Mouse (Mus musculus): ENCODE measurements at regions not wholly inside any gene's neighbourhood (a gene's known extent, or its start where the extent isn't known, plus 50 kb on each side); places are given as distances from the start of the nearest gene placed in this dataset.
"Not testable (repeated sequence)": the region's sequence is repeated elsewhere in the genome, so short reads cannot be mapped to it uniquely, and the experiment has no call there.

- intact Hi-C loops (cut with DNase I) = loop anchor here (5.0 to 10.0 kb wide), 2 partner anchors 90 to 343 kb away; no protein-coding TSS in a partner anchor
- DNase-seq (ENCODE audit: low spot score in 2 of 2) = peak in 1 of 2 experiments; percentile 23
Measured at GRCm38 (mm10) chr9:113157474-113158076, 550.5 kb downstream of the Pdcd6ip start.

GRCm38 (mm10) chr9:113156707-113157106 is 551.4 kb downstream of the Pdcd6ip start:
- DNase-seq (ENCODE audit: low spot score in 2 of 2) = no peak

GRCm38 (mm10) chr9:113149084-113149483 is 559.0 kb downstream of the Pdcd6ip start:
- intact Hi-C loops (cut with DNase I) = no loop called here
- DNase-seq (ENCODE audit: low spot score in 2 of 2) = no peak

More at GRCm38 (mm10) chr9:113156707-113157106, 551.4 kb downstream of the Pdcd6ip start:
- intact Hi-C loops (cut with DNase I) = loop anchor here (5.0 to 10.0 kb wide), 2 partner anchors 91 to 342 kb away; no protein-coding TSS in a partner anchor

- no peak for DNase-seq (ENCODE audit: low spot score in 2 of 2)
Measured at GRCm38 (mm10) chr9:113146571-113146970, 561.5 kb downstream of the Pdcd6ip start.

GRCm38 (mm10) chr9:113145036-113145435 is 563.0 kb downstream of the Pdcd6ip start:
- intact Hi-C loops (cut with DNase I) = no loop called here
- DNase-seq (ENCODE audit: low spot score in 2 of 2) = no peak

More at GRCm38 (mm10) chr9:113146571-113146970, 561.5 kb downstream of the Pdcd6ip start:
- intact Hi-C loops (cut with DNase I) = no loop called here

GRCm38 (mm10) chr9:113134611-113135010 is 573.4 kb downstream of the Pdcd6ip start:
- DNase-seq (ENCODE audit: low spot score in 2 of 2) = no peak
- intact Hi-C loops (cut with DNase I) = loop anchor here (5.0 kb wide), 1 partner anchor 42 kb away; no protein-coding TSS in a partner anchor

- no peak for DNase-seq (ENCODE audit: low spot score in 2 of 2)
- intact Hi-C loops (cut with DNase I) = no loop called here
Measured at GRCm38 (mm10) chr9:113123004-113123692, 584.9 kb downstream of the Pdcd6ip start.

- no peak for DNase-seq (ENCODE audit: low spot score in 2 of 2)
Measured at GRCm38 (mm10) chr9:113122253-113122749, 585.8 kb downstream of the Pdcd6ip start.

GRCm38 (mm10) chr9:113120385-113120784 is 587.7 kb downstream of the Pdcd6ip start:
- no peak for DNase-seq (ENCODE audit: low spot score in 2 of 2)
- intact Hi-C loops (cut with DNase I) = no loop called here

More at GRCm38 (mm10) chr9:113122253-113122749, 585.8 kb downstream of the Pdcd6ip start:
- intact Hi-C loops (cut with DNase I) = no loop called here

GRCm38 (mm10) chr9:113119721-113120120 is 588.3 kb downstream of the Pdcd6ip start:
- intact Hi-C loops (cut with DNase I) = no loop called here
- no peak for DNase-seq (ENCODE audit: low spot score in 2 of 2)

GRCm38 (mm10) chr9:113115576-113115975 is 592.5 kb downstream of the Pdcd6ip start:
- intact Hi-C loops (cut with DNase I) = no loop called here
- DNase-seq (ENCODE audit: low spot score in 2 of 2) = no peak

- no peak for DNase-seq (ENCODE audit: low spot score in 2 of 2)
- intact Hi-C loops (cut with DNase I) = no loop called here
Measured at GRCm38 (mm10) chr9:113112753-113113152, 595.3 kb downstream of the Pdcd6ip start.

GRCm38 (mm10) chr9:113101733-113102132 is 606.3 kb downstream of the Pdcd6ip start:
- no peak for DNase-seq (ENCODE audit: low spot score in 2 of 2)
- intact Hi-C loops (cut with DNase I) = no loop called here

GRCm38 (mm10) chr9:113100641-113101040 is 607.4 kb downstream of the Pdcd6ip start:
- no peak for DNase-seq (ENCODE audit: low spot score in 2 of 2)
- intact Hi-C loops (cut with DNase I) = no loop called here

- DNase-seq (ENCODE audit: low spot score in 2 of 2); intact Hi-C loops (cut with DNase I): not testable (repeated sequence)
Measured at GRCm38 (mm10) chr9:113095421-113095820, 612.6 kb downstream of the Pdcd6ip start.

- no peak for DNase-seq (ENCODE audit: low spot score in 2 of 2)
- intact Hi-C loops (cut with DNase I) = loop anchor here (5.0 kb wide), 1 partner anchor 38 kb away; no protein-coding TSS in a partner anchor
Measured at GRCm38 (mm10) chr9:113093863-113094390, 614.1 kb downstream of the Pdcd6ip start.

GRCm38 (mm10) chr9:113091881-113092280 is 616.2 kb downstream of the Pdcd6ip start:
- intact Hi-C loops (cut with DNase I) = loop anchor here (5.0 kb wide), 1 partner anchor 40 kb away; no protein-coding TSS in a partner anchor
- DNase-seq (ENCODE audit: low spot score in 2 of 2) = no peak

GRCm38 (mm10) chr9:113087786-113088185 is 620.3 kb downstream of the Pdcd6ip start:
- intact Hi-C loops (cut with DNase I) = no loop called here
- DNase-seq (ENCODE audit: low spot score in 2 of 2) = peak; percentile 17 to 40

GRCm38 (mm10) chr9:113085281-113085810 is 622.7 kb downstream of the Pdcd6ip start:
- DNase-seq (ENCODE audit: low spot score in 2 of 2) = no peak
- intact Hi-C loops (cut with DNase I) = no loop called here

GRCm38 (mm10) chr9:113074866-113075265 is 633.2 kb downstream of the Pdcd6ip start:
- no peak for DNase-seq (ENCODE audit: low spot score in 2 of 2)

More at GRCm38 (mm10) chr9:113074866-113075265, 633.2 kb downstream of the Pdcd6ip start:
- intact Hi-C loops (cut with DNase I) = no loop called here
